Mouse (Mus musculus) MEL (cell line): Measurements from ENCODE around the gene Cmtm7.

ENCODE experiments used
- CHD2 ChIP-seq: IDR thresholded peaks from 2 replicates; pipeline ENCODE4 v1.6.1; 2011; ENCODE audit warnings: low read length, improper control_type of control experiment
- CTCF ChIP-seq, 3 experiments: IDR thresholded peaks in 2 of 3; conservative IDR thresholded peaks in 1 of 3; 2 replicates each; pipeline ENCODE4 v1.5.1; 2011 to 2012; ENCODE audit warnings: low read length in 3 of 3, low read depth in 2 of 3, mild to moderate bottlenecking in 2 of 3, improper control_type of control experiment in 1 of 3, inconsistent platforms in 1 of 3, mixed read lengths in 1 of 3, moderate library complexity in 1 of 3; ENCODE audit not compliant: control insufficient read depth in 1 of 3, insufficient read depth in 1 of 3, poor library complexity in 1 of 3, severe bottlenecking in 1 of 3
- E2F4 ChIP-seq: IDR thresholded peaks from 2 replicates; pipeline ENCODE4 v1.6.1; 2011; ENCODE audit warnings: low read depth, low read length, improper control_type of control experiment, borderline replicate concordance
- ELF1 ChIP-seq: IDR thresholded peaks from 2 replicates; pipeline ENCODE4 v1.6.1; 2014; ENCODE audit warnings: low read depth, mild to moderate bottlenecking, inconsistent platforms, low read length, improper control_type of control experiment, moderate library complexity
- EP300 ChIP-seq, 2 experiments: IDR thresholded peaks; 2 replicates each; pipeline ENCODE4 v1.6.1; 2011; ENCODE audit warnings: improper control_type of control experiment in 2 of 2, low read length in 2 of 2, low read depth in 1 of 2, mild to moderate bottlenecking in 1 of 2
- ETS1 ChIP-seq: IDR thresholded peaks from 2 replicates; pipeline ENCODE4 v1.6.1; 2012; ENCODE audit warnings: low read depth, mild to moderate bottlenecking, inconsistent platforms, low read length, improper control_type of control experiment, moderate library complexity
- GABPA ChIP-seq: IDR thresholded peaks from 2 replicates; pipeline ENCODE4 v1.6.1; 2012; ENCODE audit warnings: low read depth, mild to moderate bottlenecking, inconsistent platforms, low read length, improper control_type of control experiment, moderate library complexity
- GATA1 ChIP-seq: IDR thresholded peaks from 2 replicates; pipeline ENCODE4 v1.6.1; 2011; ENCODE audit warnings: low read depth, low read length, improper control_type of control experiment
- MYC ChIP-seq: IDR thresholded peaks from 2 replicates; pipeline ENCODE4 v1.6.1; 2011; ENCODE audit warnings: low read depth, mild to moderate bottlenecking, low read length, improper control_type of control experiment, moderate library complexity
- POLR2A ChIP-seq, 2 experiments: IDR thresholded peaks; 2 replicates each; pipeline ENCODE4 v1.6.1; 2011 to 2012; ENCODE audit warnings: low read length in 2 of 2, mild to moderate bottlenecking in 2 of 2, control low read depth in 1 of 2, improper control_type of control experiment in 1 of 2, low read depth in 1 of 2, moderate library complexity in 1 of 2; ENCODE audit not compliant: control insufficient read depth in 1 of 2, insufficient read depth in 1 of 2, poor library complexity in 1 of 2
- RAD21 ChIP-seq: IDR thresholded peaks from 2 replicates; pipeline ENCODE4 v1.6.1; 2011; ENCODE audit warnings: mild to moderate bottlenecking, low read depth, low read length, improper control_type of control experiment
- ZC3H11A ChIP-seq: IDR thresholded peaks from 2 replicates; pipeline ENCODE4 v1.6.1; 2012; ENCODE audit warnings: low read depth, mild to moderate bottlenecking, inconsistent platforms, low read length, improper control_type of control experiment
- ZKSCAN1 ChIP-seq: IDR thresholded peaks from 2 replicates; pipeline ENCODE4 v1.6.1; 2012; ENCODE audit warnings: low read depth, mild to moderate bottlenecking, inconsistent platforms, low read length, improper control_type of control experiment, moderate library complexity

GRCm38 (mm10) chr9:114774629-114775028, 7.0 kb downstream of the Cmtm7 start:
- TF ChIP-seq MYC (no peak), POLR2A (IDR thresholded peaks at IDR 0.05; ENCODE audit: control insufficient read depth in 1 of 2, insufficient read depth in 1 of 2, low read depth in 1 of 2, low read length in 2 of 2, poor library complexity in 1 of 2) (no peak), E2F4 (no peak), CTCF (IDR thresholded peaks at IDR 0.05 in 2 of 3, conservative IDR thresholded peaks at IDR 0.05 in 1 of 3; ENCODE audit: control insufficient read depth in 1 of 3, insufficient read depth in 1 of 3, low read depth in 2 of 3, low read length in 3 of 3, poor library complexity in 1 of 3, severe bottlenecking in 1 of 3) (no peak), GATA1 (no peak), GABPA (no peak), EP300 (IDR thresholded peaks at IDR 0.05; ENCODE audit: low read depth in 1 of 2, low read length in 2 of 2) (no peak), ELF1 (no peak), RAD21 (no peak), ZC3H11A (no peak), ETS1 (no peak), ZKSCAN1 (no peak), CHD2 (no peak)
